Mouse (Mus musculus) testis, postnatal 10 days (tissue): Measurements from ENCODE around the gene Tmcc3.

Experiments used
- DNase-seq: peaks from one replicate; pipeline ENCODE4 v3.0.0; 2021; ENCODE audit warnings: low spot score

Tmcc3 gene

DNA sequence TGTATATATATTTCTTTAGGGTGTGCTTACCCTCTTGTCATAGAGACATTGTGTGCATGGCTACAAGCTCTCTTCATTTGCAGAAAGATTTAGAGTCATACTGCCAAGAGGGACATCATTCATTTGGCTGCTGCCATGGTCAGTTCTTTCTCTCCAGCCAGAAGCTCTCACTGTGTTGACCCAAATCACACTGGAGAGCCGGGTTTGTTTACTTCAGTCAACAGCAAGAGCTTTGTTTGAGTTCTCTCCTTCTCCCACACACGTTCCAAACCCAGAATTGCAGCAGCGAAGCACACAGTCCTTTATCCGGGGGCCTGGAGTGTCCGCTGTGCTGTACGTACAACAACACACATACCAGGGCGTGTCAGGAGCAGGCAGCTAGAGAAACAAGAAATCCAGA is 154.6 kb downstream of the Tmcc3 start:
- DNase-seq = no peak

DNA sequence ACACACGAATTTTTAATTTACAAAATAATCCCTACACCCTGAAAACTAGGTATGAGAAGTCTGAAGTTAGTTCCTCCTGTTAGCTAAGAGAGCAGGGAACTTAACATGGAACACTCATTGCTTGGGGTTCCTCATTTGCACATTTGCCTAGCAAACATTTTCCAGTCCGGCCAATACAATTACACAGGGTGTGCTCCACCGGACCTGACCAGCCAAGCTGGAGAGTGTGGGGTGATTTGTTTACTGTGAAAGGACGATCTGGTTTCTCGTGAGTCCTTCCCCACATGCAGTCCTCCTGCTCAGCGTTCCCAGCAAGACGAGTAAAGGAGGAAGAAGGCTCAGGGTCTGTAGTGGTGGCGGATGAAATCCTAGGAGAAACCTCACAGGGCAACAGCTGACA is 159.7 kb downstream of the Tmcc3 start:
- no peak for DNase-seq

DNA sequence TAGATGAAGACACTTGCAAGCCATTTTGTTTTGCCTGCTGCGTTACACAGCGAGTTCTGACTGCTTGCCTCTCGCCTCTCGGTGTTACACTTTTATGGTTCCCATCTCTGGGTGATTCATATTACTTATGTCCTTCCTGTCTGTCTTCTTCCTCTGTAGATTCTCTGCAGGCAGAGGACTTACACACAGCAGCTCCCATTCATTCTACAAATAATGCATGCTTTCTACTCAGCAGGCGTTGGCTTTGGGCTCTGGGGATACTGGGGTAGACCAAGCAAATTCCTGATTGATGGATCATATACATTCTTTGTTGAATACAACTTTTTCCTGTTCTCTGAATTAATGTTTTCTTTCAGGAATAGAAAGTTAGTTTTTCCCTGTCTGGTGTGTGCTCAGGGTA is 161.8 kb downstream of the Tmcc3 start:
- no peak for DNase-seq

DNA sequence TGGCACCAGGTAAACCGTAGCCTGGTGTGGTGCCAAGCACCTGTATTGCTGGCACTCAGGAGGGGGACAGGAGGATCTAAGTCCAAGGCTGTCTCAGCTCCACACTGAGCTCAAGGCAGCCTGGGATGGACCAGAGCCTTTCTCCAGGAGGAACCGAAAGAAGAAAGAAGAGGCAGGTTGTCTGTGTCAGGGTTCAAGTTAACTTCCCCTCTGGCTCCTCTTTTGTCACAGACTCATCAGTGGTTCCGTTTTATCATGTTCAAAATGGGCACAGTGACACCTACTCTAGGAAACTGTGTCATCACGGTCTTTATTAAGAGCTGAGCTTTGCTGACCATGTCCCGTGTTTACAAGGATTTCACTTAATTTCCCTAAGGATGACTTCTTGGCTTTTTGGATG is 162.4 kb downstream of the Tmcc3 start:
- no peak for DNase-seq

DNA sequence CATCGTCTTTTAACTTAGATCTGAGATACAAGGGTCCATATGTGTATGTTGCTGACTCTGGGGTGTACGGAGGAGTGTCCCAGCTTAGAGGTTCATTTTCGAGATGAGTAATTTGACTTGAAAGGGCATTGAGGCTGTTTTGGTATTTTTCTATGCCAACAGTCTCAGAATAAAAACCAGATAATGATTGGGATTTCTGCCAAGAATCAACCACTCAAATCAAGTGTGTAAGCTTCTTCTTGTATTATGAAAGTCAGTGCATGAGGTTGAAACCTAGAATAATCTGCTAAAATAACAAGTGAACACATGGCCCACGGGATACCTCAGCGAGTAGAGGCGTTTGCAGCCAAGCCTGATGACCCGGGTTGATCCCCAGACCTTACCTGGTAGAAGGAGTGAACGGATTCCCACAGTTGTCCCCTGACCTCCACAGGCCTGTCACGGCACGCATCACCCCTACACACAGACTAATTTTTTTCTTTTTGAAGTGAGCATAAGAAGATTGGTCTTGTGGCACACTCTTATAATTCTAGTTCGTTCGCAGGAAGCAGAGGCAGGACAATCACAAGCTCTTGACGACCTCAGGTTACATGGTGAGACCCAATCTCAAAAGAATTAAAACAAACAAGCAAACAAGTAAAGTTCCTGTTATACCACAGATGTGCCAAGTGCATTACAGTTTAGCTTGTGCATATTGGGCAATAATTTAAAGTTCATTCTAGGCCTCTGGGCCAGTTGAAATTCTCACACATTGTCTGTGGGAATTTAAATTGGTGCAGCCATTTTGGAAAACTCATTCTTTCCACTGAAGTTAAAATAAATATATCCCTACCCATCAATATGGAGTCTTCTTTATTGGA is 165.8 kb downstream of the Tmcc3 start:
- DNase-seq = no peak

DNA sequence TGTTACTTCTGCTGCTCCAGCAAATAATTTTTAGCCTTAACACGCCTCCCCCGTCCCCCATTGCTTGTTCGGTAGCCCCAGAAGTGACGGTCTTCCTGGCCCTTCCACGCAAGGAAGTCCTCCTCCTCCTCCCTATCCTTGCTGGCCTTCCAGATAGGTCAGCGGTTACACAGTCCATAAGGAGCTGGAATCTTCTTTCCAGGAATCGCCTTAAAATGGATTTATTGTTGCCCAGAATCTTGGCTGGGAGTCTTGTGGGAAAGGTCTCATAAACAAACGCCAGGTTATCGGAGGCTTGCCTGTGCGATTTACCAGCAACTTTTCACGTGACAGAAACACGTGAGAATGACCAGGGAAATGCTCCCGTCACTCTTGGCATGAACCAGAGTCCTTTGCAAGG is 167.9 kb downstream of the Tmcc3 start:
- peak; percentile 61 for DNase-seq

DNA sequence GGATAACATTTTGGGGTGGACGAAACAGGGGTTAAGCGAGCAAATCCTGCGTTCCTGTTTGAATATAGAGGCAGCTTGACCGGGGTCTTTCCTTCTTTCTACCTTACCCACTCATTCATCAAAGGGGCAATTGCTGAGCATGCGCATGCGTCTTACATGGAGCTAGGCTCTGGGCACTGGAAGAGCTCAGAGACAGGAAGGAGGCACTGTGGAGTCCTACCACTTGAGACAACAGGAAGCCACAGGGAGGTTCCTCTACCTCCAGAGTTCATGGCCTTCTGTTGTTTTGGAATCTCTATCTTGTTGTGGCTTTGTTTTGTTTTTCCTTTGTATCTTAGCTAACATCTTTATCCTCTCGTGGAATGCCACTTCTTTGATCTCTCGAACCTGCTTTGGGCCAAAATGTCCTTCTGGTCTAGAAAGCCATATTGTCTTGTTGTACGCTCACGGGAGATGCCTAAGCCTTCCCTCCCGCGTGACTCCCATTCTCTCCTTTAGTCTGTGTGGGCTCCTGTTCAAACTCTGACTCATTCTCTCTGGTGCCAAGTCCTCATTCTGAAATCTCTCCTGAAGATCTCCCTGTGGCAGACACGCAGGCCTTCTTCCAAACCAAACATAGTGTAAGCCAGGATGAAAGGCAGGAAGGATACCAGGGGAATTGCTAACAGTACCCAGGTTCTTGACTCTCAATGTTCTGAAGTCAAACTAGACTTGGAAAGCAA is 168.8 kb downstream of the Tmcc3 start:
- no peak for DNase-seq

DNA sequence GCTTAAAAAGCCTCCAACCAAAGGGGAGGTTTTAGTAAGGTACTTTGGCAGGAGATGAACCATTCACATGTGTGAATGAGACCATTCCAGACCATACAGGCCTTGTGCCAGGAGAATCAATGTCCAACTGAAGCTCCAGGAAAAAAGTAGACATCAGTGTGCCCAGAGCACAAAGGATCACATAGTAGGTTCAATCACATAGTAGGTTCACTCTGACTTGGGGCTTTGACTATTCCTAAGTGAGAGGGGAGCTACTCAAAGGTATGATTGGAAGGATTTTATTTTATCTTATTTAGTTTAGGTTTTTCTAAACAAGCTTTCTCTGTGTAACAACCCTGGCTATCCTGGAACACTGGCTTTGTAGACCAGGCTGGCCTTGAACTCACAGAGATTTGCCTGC is 169.9 kb downstream of the Tmcc3 start:
- no peak for DNase-seq

DNA sequence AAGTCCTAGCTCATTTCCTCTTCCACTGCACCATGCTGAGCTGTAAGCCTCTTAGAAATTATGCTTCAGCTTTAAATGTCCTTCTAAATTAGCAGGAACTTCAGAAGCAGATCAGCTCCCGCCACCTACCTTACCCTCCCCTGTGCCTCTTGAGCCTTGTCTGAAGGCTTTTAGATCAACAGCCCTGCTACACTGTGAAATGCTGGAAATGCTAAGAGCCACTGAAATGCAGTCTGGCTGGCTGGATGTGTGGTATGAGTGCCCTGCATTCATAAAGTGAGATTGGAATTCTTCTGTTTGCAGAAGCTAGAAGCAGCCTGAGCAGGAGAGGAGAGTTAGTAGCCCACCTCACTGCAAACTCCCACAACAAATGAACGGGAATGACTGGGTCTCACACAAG is 174.4 kb downstream of the Tmcc3 start:
- DNase-seq = no peak

DNA sequence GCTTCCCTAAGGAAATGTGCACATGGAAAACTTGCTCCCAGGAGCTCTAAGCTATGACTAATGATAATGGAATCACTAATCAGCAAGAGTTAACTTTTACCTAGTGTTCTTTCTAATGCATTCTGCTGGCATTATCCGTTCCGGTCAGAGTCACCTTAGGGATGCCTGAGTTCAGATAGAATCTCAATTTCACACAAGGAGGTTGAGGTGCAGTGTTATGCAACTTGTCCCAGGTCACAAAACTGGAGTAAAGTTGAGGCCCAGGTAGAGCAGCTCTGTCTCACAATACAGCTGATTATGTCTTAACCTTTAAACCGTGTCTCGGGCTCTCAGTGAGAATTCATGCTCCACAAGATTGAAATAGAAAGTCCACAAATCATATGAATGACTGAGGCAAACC is 177.8 kb downstream of the Tmcc3 start:
- DNase-seq = no peak

DNA sequence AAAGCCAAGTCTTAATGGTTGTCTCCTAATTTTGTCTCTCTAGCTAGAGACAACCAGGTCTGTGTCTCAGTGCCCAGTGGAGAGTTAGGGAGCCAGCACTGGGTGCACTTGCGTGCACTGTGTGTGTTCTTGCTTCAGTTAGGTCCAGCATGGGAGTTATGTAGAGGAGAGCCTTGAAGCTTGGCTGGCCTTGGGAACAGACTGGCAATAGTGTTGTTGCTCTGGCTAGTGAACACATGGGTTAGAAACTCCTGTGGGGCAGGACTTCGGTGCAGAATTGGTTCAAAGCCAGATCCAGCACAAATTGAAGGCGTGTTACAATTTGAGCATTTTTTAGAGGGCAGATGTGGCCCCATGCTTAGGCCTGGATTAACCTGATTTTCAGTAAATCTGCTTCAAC is 179.3 kb downstream of the Tmcc3 start:
- DNase-seq = no peak

DNA sequence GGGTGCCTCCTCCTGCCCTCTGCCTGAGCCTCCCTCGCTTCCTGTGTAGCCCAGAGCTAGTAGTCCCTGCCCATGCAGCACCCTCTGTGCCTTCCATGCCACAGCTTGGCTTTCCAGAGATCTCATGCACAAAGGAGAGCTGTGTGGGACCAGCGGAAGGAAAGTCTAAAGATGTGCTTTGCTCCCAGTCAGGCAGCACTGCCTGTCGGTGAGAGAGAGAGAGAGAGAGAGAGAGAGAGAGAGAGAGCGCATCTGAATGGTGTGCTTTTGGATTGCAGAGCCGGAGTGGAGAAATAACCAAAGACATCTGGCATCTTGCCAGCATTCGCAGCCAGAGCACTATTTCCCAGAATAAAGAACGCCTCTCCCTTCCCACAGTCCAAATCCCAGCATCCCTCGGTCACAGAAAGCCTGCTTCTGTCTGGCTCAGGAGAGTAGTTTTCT is 182.7 kb downstream of the Tmcc3 start:
- peak; percentile 69 for DNase-seq

DNA sequence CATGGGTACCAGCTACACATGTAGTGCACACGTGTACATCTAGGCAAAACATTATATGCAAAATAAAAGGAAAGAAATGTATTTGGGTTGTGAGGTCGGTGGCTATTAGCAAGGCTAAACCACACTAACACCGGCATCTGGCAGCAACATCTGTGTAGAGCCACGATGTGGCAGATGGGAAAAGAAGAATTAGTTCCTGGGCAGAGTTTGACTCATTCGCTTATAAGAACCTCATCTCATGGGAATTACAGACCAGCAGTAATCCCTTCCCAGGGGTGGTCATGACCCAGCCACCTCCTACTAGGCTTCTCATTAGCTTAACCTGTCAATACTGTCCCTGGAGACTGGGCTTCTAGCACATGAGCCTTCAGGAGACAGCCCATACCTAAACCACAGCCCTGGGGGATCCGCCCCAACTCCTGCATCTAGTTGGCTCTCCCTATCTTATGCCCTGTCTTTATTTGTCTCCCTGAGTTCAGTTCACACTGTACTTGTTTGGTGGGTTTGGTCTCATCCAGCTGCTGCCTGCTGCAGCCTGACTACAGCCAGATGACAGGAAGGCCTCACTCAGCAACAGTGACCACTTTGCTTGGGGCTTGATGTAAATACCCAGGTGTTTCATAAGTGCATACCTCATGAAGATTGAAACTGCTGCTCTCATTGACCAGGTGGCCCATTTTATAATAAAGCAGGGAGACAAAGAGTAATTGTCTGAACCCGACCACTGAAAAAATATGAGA is 183.9 kb downstream of the Tmcc3 start:
- DNase-seq = no peak

DNA sequence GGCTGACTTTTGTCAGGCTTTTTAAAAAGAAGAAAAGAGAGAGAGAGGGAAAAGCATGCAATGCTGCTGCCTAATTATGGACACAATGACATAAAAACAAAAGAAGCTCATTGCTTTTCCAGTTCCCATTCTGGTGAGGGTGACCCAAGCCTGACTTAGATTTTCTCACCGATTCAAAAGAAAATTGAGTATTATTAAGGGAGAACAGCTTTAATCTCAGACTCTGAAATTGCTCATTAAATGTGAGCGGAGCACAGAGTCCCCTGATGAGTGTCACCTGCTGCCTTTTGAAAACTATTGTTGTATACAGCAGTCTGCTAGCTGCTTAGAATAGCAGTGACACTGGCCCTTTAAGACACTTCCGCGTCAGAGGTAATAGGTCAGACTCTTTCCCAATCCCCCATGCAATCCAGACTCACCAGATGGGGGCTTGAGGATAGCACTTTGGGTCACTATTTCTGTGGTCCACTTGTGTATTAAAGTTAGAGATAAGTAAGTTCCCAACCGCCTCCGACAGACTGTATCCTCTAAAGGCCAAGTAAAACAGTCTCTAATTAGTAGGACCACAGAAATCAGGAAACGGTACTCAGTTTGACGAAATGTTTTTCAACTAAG is 185.2 kb downstream of the Tmcc3 start:
- no peak for DNase-seq

DNA sequence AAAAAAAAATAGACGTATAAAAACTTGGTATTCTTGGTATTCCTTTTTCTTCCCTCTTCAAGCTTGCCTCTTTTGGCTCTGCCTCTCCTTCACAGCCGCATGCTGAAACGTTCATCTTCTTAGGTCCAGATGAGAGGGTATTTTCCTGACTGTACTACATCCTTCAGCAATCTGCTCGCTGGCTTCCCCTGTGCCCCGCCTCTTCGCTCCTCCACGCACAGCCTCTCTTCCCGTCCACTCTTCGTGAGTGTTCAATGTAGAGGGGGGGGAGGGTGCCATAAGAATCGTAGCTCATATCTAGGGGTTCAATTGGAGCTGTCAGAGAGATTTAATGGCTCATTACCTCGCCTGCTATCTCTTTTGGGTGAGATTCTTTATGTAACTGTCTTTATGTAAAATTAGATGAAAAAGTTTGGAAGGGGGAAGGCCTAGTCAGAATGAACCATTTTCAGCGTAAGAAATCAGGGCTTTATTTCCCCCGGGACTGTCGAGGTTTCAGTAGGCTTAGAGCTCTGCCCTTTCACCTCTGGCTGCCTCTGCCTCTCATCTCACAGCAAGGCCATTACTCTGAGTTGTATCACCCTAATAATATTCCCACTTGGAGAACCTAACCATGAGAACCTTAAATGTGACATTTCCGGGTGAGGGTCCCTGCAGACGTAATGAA is 188.6 kb downstream of the Tmcc3 start:
- no peak for DNase-seq

DNA sequence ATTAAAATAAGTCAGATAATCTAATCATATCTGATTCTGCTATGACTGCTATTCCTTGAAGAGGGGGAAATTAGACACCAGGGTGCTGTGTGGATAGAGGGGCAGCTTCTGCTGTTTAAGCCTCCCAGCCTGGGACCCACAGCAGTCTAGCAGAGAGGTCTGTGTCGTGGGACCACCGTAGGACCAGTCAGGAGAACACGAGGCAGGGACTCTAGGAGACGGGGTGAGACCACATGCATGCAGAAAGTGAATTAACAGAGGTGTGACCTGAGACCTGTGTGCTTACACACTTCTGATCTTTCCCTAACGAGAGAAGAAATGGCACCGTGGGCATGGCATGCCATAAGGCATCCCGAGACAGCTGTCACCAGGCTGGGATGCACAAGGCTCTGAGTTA is 189.1 kb downstream of the Tmcc3 start:
- no peak for DNase-seq

DNA sequence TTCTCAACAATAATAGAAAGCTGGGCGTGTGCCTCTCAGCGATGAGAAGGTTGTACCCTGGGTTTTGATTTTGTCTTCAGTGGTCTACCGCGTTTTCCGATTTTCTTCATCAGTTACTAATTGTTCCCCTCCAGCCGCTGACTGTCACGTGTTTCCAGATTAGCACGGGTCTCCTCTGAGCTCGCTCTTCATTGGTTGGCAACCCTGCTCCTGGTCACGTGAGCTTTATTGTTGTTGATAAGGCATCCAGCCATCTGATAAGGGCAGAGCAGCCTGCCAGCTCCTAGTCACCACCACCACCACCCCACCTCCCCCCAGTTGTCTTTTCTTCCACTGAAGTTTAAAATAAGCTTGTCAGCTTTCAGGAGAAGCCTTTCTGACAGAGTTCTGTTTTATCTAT is 190.0 kb downstream of the Tmcc3 start:
- DNase-seq = no peak

DNA sequence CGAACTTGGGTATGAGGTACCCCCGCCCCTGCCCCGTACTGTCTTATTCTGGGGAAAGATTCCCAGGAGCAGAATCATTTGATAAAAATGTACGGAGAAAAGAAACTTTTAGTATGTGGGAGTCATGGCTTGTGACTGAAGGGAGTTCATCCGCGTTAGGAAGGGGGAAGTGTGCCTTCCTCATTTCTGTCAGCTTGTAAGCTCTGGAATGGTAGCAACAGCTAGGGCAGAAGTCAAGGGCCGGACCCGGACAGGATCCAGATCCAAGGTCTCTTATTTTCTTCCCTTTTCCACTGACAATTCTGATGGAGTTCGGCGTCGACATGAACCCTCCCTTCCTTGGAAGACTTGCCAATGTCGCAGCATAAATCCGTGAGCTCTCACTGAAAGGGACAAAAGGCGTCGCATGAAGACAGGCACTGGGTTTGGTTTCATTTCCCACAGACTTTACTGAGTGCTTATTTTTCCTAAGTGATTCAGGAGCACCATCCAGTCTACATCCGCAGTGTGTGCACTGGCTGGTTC is 193.6 kb downstream of the Tmcc3 start:
- no peak for DNase-seq

DNA sequence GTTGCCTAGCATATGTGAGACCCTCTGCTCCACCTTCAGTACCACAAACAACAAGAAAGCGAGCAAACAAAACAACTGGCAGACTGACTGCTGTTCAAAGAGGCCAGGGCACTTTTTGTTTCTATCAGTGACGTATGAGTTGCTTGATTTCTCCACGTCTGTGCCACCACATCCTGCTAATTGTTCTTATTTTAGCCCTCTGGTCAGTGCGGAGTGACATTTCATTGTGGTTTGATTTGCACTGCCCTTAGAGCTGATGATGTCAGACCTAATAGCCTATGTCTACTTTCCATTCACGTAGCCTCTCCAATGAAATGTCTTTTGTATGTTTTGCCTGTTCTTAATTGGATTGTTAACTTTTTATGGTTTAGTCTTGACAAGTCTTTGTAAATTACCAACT is 197.1 kb downstream of the Tmcc3 start:
- DNase-seq = no peak

DNA sequence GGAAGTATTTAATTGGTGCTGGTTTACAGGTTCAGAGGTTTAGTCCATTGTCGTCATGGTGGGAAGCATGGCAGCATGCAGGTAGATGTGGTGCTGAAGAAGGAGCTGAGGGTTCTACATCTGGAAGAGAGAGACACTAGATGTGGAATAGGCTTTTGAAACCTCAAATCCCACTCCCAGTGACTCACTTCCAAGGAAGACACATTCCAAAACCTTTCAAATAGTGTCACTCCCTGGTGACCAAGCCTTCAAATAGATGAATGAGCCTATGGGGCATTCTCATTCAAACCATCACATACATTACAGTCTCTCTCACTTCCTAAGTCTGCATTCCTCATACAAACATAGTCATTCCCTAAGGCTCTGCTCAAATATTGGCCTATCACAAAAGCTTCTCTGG is 201.0 kb downstream of the Tmcc3 start:
- DNase-seq = no peak

DNA sequence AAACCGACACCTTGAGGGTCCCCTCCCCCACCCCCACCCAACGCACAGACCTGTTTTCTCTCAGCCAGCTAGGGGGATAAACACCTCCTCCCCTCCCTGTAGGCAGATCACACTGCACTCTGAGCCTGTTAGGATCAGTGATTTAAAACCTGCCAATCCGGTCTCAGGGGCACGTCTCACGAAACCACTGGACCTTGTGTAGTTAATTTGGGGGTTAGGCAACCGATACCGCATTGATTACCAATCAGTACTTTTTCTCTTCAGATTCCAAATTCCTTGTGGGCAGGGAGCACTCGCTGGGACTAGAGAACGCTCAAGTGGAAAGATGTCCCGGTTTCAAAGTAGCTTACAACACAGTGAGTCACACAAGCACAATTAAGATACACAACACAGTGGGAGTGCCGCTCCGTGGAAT is 202.3 kb downstream of the Tmcc3 start:
- no peak for DNase-seq
